Mouse (Mus musculus): ENCODE results near the gene Tns1. TPM values are rescaled to one million over a fixed set of nuclear protein-coding genes. Genes with fewer than 3 reads are reported as not detected.
"Not testable (repeated sequence)": the region's sequence is repeated elsewhere in the genome, so short reads cannot be mapped to it uniquely, and the experiment has no call there.

The Tns1 gene
- total RNA-seq (2017) = 1.9 to 2.9 TPM (median 2.0 TPM) in 3 replicates

DNA sequence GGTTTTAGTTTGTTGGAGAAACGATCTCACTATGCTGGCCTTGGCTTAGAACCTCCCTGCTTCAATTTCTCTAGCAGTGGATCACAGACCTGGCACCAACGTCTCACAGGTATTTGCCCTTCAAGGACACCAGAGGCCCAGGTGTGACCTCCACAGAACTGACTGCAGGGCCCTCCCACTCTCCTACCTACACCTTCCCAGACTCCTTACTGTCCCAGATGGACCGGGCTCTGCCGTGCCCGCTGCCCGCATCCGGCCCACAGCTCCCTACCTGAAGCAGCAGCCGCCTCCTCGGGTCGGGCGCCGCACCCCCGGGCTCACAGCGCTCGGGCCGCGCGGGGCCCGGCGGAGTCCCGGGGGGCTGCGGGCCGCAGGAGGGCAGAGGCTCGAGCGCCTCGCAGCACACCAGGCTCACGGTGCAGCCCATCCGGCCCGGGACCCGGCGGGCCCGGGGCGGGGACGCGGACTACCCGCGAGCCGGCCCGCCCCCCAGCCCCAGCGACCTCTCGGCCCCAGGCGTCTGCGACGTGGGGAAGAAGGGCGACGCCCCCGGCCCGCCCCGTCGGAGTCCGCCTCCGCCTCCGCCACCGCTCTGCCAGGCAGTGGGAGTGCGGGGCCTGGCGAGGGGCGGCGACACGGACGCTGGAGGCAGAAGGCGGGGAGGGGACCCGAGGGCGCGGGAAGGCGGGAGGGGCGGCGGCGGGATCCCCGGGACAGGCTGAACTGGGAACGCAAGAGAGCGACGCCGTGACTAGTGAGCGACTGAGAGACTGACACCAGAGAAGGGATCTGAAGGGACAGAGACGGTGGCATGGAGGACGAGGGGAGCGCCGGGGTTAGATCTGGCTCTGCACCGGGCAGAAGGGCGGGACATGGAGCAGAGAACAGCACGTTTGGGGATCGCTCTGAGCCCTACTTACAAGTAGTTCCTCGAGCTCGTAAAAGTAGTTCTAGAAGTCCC lies at the start of gene Tns1:
TSS of gene Tns1 (minus strand) at position 429 of the 961 bp plus-strand sequence.
- no peak for ATAC-seq (replicated peaks; ENCODE audit: insufficient number of reproducible peaks, low FRiP score, low TSS enrichment, poor library complexity, severe bottlenecking)

DNA sequence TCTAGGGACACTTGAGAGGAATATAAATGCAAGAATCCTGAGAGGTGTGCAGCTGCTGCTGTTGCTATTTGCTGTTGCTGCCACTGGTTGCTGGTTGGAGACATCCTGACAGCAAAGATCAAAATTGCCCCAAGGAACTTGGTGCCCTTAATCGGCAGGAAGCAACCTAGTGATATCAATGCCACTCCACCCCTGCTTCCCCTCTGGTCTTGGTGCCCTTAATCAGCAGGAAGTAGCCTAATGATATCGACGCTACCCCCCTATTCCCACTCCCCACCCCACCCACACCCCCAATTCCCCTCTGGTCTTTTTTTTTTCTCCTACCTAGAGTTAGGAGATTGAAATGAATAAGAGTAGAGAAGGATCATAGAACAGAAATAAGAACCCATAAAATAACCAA lies 48.5 kb upstream of the Tns1 start:
- no peak for ATAC-seq (replicated peaks; ENCODE audit: insufficient number of reproducible peaks, low FRiP score, low TSS enrichment, poor library complexity, severe bottlenecking)

DNA sequence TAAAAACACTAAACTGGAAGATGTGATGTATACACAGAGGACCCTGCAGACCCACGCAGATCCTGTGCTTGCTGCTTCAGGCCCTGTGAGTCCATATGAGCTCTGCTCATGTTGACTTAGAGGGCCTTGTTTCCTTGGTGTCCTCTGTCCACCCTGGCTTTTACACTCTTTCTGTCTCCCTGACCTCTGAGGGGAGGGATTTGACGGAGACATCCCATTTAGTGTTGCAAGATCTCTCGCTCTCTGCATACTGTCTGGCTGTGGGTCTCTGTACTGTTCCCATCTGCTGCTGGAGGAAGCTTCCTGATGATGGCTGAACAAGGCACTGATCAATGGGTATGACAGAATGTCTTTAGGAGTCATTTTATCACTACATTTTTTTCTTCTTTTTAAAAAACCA lies 45.5 kb upstream of the Tns1 start:
- ATAC-seq (replicated peaks; ENCODE audit: insufficient number of reproducible peaks, low FRiP score, low TSS enrichment, poor library complexity, severe bottlenecking) = no peak

DNA sequence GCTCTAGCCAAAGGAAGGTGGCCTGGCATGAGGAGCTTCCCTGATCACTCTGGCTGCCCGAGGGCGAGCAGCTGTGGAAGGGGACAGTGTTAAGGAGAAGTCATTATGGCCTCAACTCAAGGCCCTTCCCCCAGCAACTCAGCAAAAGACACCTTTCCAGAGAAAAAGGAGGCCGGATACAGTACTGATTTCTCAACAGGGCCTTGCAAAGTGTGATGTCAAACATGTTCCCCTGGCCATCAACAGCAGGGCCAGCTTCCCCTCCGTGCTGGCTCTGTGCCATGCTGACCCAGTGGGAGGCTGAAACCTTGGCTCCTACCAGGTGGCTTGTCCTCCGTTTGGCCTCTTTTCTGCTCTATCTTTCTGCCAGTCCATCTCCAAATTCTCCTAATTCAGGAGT lies 42.9 kb upstream of the Tns1 start:
- no peak for ATAC-seq (replicated peaks; ENCODE audit: insufficient number of reproducible peaks, low FRiP score, low TSS enrichment, poor library complexity, severe bottlenecking)

DNA sequence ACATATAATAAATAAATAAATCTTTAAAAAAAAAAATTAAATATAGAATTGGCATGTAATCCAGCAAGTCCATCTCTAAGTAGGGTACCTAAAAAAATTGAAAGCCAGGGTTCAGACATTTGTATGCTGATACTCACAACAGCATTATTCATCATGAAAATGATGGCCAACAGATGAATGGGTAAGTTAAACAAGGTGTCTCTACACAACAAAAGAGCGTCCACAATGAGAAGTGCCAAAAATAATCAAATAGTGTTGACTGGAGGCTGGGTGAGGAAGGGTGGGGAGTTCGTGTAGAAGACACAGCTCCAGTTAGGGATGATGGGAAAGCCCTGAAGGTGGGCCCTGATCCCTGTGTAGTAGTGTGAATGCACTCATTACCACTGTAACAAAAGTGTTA lies 35.8 kb upstream of the Tns1 start:
- ATAC-seq (replicated peaks; ENCODE audit: insufficient number of reproducible peaks, low FRiP score, low TSS enrichment, poor library complexity, severe bottlenecking) = no peak

DNA sequence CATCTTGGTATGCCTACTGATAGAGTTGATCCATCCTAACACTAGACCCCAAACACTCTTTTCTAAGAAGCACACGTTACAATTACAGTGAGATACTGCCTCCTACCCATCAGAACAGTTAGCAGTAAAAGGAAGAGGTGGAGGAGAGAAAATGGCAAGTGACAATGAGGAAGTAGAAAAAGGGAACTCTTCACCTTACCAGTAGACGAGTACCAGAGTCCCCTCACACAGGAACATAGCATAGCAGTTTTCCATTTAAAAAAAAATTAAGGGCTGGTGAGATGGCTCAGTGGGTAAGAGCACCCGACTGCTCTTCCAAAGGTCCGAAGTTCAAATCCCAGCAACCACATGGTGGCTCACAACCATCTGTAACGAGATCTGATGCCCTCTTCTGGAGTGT lies 35.4 kb upstream of the Tns1 start:
- not testable (repeated sequence) for ATAC-seq (replicated peaks; ENCODE audit: insufficient number of reproducible peaks, low FRiP score, low TSS enrichment, poor library complexity, severe bottlenecking)

DNA sequence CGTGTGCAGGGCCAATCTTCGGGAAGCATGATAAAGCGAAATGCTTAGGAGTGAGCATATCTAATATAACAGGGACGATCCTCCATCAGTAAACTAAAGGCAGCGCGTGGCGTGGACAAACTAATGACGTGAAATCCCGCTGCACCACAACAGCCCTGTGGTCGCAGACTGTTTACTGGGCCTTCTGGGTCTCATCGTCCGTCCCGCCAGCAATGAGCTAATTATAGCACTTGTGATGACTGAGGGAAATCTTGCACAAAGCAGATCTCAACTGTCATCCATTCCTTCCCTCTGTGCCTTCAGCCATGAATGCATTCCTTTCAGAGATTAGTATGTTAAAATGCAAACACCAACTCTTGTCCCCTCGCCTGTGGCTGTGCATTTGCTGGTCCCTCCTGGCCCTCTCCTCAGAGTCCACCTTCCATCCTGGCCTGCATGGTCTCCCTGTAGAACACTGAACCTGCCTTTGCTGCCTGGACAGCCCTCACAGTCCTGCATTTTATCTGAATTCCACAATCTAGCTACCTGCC lies 32.2 kb upstream of the Tns1 start:
- ATAC-seq (replicated peaks; ENCODE audit: insufficient number of reproducible peaks, low FRiP score, low TSS enrichment, poor library complexity, severe bottlenecking) = no peak

DNA sequence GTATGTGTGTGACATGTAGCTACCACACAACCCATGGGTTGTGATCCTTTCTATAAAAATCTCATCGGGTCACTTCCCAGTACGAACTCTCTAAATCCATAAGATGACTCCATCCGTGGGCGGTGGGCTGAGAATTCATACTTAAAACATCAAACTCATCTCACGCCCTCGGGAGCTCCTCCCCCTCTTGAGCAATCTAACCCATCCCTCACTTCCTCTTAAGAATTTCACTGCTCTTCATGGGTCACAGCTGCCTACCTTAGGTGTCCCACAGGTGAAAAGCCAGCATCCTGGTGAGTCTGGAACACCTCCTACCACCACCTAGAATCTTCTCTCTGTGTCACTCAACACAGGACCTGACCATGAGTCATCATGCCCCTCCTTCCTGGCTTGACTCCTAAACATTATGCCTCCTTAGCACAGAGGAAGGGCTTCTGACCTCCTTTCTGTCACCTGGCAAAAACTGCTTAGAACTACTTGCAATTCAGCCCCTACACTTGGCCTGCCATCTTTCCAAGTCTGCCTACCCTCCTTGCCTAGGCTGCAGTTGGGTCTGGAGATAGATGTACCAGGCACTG lies 31.3 kb upstream of the Tns1 start:
- ATAC-seq (replicated peaks; ENCODE audit: insufficient number of reproducible peaks, low FRiP score, low TSS enrichment, poor library complexity, severe bottlenecking) = peak; percentile 52; the same call in 1 of the 2 replicates

DNA sequence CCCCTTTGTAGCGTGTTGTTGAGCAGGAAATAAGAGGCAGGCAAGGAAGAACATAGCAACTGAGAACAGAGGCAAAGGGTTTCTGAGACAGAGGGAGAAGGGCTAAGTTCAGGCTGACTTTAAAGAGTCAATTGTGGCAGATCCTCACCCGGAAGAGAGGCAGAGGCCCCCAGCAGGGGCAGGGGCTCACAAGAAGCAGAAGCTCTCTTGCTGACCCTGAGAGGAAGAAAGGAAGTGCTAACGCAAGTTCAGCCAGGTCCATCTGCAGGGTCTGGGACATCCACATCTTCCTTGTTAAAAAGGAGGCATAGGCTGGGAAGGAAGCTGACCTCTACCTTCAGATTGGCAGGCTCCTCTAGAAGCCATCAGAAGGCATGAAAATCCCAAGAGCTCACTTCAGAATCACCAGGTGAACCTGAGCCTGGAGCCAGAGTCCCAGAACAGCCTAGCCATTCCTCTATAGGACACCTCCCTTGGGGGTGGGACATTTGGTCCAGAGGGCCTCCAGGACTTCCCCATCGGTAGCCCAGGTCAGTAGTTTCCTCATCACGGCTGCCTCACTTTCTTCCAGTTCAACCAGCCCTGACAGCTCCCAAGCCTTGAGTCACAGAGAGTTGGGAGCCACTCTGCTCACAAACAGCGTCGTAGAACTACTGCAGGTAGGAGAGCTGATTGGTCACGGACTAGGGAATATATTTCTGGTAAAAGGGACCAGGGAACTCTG lies 29.4 kb upstream of the Tns1 start, which contains the start of gene Cxcr2:
TSS of gene Cxcr2 (plus strand) at position 529 of the 724 bp plus-strand sequence.
- ATAC-seq (replicated peaks; ENCODE audit: insufficient number of reproducible peaks, low FRiP score, low TSS enrichment, poor library complexity, severe bottlenecking) = no peak

DNA sequence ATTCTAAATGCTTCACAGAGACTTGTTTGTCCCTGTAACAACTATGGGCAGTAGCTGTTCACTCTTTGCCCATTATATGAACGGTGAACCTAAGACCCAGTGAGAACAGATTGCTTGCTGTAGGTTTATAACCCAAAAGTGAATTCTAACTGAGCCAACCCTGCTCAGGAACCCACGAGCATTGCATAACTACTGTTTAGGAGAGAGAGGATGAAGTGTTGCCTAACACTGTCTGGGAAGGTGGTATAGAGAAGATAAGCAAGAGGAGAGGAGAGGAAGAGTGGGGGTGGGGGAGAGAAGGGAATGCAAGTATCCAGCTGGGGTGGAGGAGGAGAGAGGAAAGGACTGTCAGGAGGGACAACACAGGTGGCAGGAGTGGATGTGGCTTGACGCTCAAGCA lies 26.8 kb upstream of the Tns1 start:
- ATAC-seq (replicated peaks; ENCODE audit: insufficient number of reproducible peaks, low FRiP score, low TSS enrichment, poor library complexity, severe bottlenecking) = no peak

DNA sequence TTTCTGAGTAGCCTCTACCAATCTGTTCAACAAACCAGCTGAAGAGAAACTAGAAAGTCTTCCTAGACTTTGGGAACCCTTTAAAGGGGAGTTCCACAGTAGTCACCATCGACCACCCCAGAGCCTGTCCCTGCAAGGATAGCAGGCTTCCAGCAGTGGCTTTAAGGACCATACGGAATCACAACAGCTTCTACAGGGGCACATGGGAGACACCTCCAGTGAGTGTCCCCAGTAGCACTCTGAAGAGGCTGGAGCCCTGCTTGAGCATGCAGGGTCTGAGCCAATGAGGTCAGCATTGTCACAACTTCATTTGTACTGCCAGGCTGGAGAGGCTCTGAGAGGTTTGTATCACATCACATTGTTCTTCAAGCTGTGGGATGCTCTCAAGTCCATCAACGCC lies 25.9 kb upstream of the Tns1 start:
- no peak for ATAC-seq (replicated peaks; ENCODE audit: insufficient number of reproducible peaks, low FRiP score, low TSS enrichment, poor library complexity, severe bottlenecking)

DNA sequence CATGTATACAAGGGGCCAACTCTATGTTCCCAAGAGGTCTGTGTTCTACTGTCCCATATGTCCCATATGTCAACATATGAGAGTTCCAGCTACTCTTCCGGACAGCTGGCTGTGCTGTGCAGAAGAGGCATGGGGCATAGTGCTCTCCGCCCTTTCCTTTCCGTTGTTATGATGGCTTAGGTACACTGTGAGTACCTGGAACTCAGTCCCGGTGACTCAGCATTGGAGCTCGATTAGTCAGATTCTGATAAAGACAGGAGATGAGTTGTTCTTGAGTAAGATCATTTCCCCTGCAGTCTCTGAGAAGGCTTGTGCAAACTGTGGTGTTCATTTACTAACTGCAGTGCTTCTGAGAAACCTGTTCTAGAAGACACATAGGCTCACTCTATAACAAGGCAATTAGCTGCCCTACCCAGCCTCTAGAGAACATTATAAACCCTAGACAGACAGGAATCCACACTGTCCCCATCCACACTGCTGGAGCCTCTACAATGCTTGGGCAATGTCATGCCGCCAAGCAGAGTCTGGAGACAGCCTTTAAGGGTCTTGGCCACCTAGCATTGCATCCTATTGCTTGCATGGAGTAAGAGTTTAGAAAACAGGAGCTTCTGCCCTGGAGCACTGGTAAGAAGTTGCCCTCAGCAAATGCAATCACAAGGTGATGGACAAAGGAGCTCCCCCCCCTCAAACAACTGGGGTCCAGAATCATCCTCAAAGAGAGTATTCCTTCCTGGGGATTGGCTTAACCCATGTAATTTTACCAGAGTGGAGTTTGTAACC lies 25.0 kb upstream of the Tns1 start:
- no peak for ATAC-seq (replicated peaks; ENCODE audit: insufficient number of reproducible peaks, low FRiP score, low TSS enrichment, poor library complexity, severe bottlenecking)

DNA sequence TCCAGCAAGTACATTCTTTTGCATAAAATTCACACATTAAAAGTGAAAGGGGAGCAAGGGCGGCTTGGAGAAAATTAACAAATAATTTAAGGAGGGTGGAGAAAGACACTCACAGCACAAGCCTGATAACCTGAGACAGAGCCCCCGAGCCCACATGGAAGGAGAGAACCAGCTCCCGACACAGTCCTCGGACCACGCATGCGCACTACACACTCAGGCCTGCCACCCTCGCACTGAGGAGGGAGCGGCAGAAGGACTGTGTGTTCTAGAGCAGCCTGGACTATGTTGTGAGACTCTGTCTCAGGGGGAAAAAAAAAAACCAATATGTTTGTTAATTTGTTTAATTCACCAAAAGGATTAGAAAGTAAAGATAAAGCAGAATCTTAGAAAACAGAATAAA lies 17.5 kb upstream of the Tns1 start:
- ATAC-seq (replicated peaks; ENCODE audit: insufficient number of reproducible peaks, low FRiP score, low TSS enrichment, poor library complexity, severe bottlenecking) = no peak

DNA sequence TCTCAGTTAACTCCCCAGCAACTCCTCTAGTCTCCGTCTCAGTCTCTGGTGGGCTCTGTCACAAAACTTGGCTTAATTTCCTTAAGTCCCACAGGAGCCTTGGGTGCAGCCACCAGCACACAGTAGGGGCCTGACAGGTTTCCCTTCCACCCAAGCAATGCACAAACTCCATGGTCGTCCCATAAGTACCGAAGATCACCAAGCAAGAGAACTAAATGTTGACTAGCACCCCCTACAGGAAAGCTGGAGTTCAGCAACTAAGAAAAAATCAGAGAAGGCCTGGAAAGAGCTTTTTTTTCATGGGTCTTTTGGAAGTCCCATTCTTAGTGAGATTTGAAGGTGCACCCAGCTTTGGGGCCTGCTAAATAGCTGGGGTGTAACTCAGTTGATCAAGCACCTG lies 15.2 kb upstream of the Tns1 start:
- ATAC-seq (replicated peaks; ENCODE audit: insufficient number of reproducible peaks, low FRiP score, low TSS enrichment, poor library complexity, severe bottlenecking) = no peak

DNA sequence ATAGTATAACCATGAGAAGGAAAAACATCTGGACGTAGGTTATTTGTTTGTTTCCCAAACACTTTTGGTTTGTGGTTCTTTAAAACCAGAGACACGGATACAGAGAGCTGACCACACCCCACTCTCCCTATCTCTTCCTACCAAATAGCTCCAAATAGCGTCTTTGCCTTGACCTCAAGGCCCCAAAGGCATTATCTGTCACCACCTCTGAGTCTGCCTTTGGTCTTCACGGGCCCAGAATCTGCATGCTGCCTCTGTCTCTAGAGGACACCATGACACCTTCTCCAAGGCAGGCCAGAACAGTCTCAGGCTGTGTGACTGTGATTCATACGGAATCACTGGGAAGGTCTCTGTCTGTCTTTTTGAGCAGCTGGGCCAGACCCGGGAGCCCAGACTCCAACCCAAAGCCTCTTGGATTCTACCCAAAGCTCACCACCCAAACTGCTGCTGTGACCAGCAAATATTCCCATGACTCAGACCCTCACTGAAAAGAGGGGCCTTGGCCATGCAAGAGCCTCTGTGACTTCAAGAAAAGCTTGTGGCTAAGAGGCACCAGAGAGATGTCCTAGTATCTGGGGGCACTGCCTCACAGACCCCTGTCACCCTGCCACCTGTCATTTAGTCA lies 11.2 kb upstream of the Tns1 start:
- no peak for ATAC-seq (replicated peaks; ENCODE audit: insufficient number of reproducible peaks, low FRiP score, low TSS enrichment, poor library complexity, severe bottlenecking)

DNA sequence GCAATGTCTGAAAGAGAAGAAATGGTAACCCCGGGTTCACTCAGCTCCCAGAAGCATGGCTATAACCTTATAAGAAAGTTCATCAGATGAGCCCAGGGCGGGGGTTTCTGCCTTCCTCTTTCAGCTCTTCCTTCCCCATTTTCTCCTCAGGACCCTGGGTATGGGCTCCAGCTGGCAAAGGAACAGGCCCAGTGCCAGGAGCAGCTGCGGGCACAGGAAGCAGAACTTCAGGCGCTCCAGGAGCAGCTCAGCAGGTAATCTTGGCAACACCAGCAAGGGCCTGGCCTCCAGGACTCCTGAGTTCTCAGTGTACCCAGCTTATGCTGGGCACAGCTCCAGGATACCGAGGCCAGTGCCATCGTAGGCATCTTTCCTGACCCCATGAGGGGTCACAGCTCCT lies 9.7 kb upstream of the Tns1 start:
- no peak for ATAC-seq (replicated peaks; ENCODE audit: insufficient number of reproducible peaks, low FRiP score, low TSS enrichment, poor library complexity, severe bottlenecking)

DNA sequence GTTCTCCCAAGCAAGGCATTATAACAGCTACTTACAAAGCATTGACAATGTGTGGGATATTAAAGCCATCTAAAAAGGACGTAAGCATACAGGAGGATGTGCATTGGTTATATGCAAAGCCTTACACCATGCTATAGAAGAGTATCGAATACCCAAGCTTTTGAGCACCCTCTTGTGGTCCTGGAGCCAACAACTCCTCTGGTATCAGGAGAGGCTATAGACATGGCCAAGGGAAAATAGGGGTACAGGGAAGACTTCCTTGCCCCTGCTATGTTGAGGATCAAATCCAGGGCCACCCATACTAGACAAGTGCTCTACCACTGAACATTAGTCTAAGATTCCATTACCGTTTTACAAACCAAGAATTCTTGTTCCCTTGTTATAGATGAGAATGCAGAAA lies 7.8 kb upstream of the Tns1 start:
- ATAC-seq (replicated peaks; ENCODE audit: insufficient number of reproducible peaks, low FRiP score, low TSS enrichment, poor library complexity, severe bottlenecking) = no peak
